Mouse (Mus musculus) liver, postnatal 0 days (tissue): ENCODE data around the gene Epsti1.

Experiments used
- CTCF ChIP-seq: sonication (generic); IDR thresholded peaks from 2 replicates; pipeline ENCODE4 v1.5.1; 2016; ENCODE audit warnings: antibody characterized with exemption, low read depth
- EP300 ChIP-seq: IDR thresholded peaks from 2 replicates; pipeline ENCODE4 v1.6.1; 2016; ENCODE audit warnings: antibody characterized with exemption, low read depth, mild to moderate bottlenecking

DNA sequence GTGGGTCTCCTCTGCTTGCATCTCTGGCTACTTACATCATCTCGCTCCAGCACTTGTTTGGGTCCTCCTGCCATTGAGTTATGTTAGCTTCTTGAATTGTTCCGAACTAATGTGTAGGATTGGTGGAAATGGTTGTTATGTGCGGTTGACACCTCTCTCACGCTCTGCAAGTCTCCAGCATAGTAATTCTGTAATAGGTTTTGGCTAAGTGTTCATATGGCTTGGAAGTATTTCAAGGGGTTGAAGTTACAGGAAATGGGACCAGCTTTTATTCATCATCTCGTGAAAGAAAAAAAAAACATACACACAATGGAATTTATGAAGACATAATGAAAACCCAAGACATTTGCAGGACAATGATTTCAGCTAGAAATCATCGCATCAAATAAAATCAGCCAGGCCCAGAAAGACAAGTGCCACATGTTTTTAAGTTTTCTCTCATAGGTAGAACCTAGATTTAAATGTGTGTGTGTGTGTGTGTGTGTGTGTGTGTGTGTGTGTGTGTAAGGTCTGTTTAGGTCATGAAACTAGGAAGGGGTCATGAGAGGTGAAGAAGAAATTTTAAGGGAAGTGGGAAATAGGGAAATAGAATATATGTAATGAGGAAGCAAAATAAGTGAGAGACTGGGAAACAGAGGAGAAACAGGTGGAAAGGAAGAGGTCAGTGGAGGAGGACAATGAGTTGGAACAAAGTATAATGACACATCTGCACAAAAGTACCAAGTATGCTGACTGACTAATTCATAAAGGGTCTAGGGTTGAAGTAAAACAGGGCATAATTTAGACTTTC, 19.2 kb downstream of the Epsti1 start:
- TF ChIP-seq CTCF (no peak), EP300 (no peak)
